Mouse (Mus musculus) natural killer cell, adult 2 months (primary cell): ENCODE measurements around the gene Olfr293.

ENCODE experiments used
- DNase-seq, 2 experiments: peaks; one replicate each; pipeline ENCODE4 v3.0.0; 2022; ENCODE audit warnings: low spot score in 2 of 2

Olfr293 gene

GRCm38 (mm10) chr7:86648761-86649160 is at the start of gene Olfr293:
Gene Olfr293 (plus strand): TSS chr7:86649061.
- DNase-seq = no peak

DNA sequence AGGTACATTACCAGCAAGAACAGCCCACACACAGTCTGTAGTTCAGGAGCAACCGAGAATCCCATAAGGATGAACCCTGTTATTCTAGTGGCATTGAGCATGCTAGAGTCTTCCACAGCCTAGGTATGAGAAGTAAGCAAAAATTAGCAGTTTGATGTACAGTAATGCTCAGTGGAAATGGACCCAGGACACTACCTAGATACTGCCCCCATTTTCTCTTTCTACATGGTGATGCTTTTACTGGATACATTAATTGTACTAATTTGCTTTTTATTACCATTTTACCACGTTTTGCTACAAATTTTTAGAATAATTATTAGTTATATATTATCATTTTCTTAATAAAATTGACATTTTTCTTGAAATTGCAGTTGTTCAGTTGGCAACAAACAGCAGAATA is 32.3 kb upstream of the Olfr293 start, which contains the start of gene Olfr294:
Gene Olfr294 (minus strand): TSS at position 101 of the 400 bp plus-strand sequence.
- DNase-seq = no peak

DNA sequence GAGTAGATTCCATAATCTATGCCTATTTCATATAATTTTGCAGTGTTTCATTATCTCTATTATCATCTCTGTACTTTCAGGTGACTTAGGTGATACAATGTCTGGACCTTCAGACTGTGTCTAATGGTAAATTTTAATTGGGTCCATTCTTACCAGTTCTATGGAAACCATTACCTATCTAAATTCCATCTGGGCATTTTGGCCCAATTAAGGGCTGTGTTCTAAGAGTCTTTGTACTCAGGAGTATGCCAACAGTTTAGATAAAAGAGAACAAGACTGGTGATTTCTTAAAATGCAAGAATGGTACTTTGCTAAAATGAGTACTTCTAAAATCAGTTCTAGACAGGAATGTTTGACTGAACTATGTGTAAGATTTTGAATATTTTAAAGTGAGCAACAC is 39.2 kb downstream of the Olfr293 start, which contains the start of gene Olfr292:
Gene Olfr292 (plus strand): TSS at position 301 of the 400 bp plus-strand sequence.
- no peak for DNase-seq
